Mouse (Mus musculus) lung, adult 2 months (tissue): Measurements from ENCODE around the gene Pqlc2.

Experiments used
- CTCF ChIP-seq: fragments of 200-500 bp; IDR thresholded peaks from 2 replicates; pipeline ENCODE4 v1.5.1; 2011; ENCODE audit warnings: mild to moderate bottlenecking, low read length, control low read depth; ENCODE audit not compliant: insufficient read depth
- POLR2A ChIP-seq: fragments of 200-500 bp; IDR thresholded peaks from 2 replicates; pipeline ENCODE4 v1.6.1; 2011; ENCODE audit warnings: low read depth, mild to moderate bottlenecking, control low read depth, low read length, borderline replicate concordance; ENCODE audit errors: extremely low read depth

GRCm38 (mm10) chr4:139247966-139248365 lies 62.5 kb downstream of the Pqlc2 start:
- TF ChIP-seq CTCF (no peak), POLR2A (no peak)
